Mouse (Mus musculus): Measurements from ENCODE around the gene Sbno2. TPM values are rescaled to one million over a fixed set of nuclear protein-coding genes. Genes with fewer than 3 reads are reported as not detected.

The Sbno2 gene
- total and polyA plus RNA-seq, 2 experiments from 2014 or later, result 6.8 to 24.2 TPM

- Histone ChIP-seq H3K9ac (peak overlapping the region; percentile 74), H3K27me3 (ENCODE audit: insufficient read depth, low read length) (no peaks in the 10 kb centered on the region), H3K27ac (ENCODE audit: low read depth, low read length) (peak overlapping the region; percentile 79), H3K4me2 (ENCODE audit: low read depth) (peak overlapping the region; percentile 74), H3K9me3 (ENCODE audit: low read length) (no peaks in the 10 kb centered on the region), H3K36me3 (ENCODE audit: insufficient read depth) (peaks cover 8% of the 10 kb centered on the region; the same call in 1 of the 2 replicates), H3K4me3 (ENCODE audit: low read depth, low read length) (peak overlapping the region; percentile 92), H3K4me1 (ENCODE audit: insufficient read depth) (peaks cover 17% of the 10 kb centered on the region)
- no peak for TF ChIP-seq CTCF (IDR thresholded peaks at IDR 0.05; ENCODE audit: low read depth)
- no peak for DNase-seq
- no peak for ATAC-seq
- WGBS, result 3% methylated on average over 55 of the region's 63 CpGs
Measured at GRCm38 (mm10) chr10:80115944-80116335, 10.6 kb upstream of the Sbno2 start.

- H3K9ac ChIP-seq, result peak within 1 kb of the TSS; percentile 74
- H3K4me2 ChIP-seq (ENCODE audit: low read depth), result peak within 1 kb of the TSS; percentile 74
- peak; percentile 98 for ATAC-seq
- H3K4me1 ChIP-seq (ENCODE audit: insufficient read depth), result peaks cover 17% of the 10 kb centered on the region
- peak; percentile 100 for DNase-seq
- under 1% methylated on average over 67 of the region's 70 CpGs for WGBS
- H3K9me3 ChIP-seq (ENCODE audit: low read length), result no peaks in the 10 kb centered on the region
- no peaks in the 10 kb centered on the region for H3K27me3 ChIP-seq (ENCODE audit: insufficient read depth, low read length)
- H3K27ac ChIP-seq (ENCODE audit: low read depth, low read length), result peak within 1 kb of the TSS; percentile 79
- H3K4me3 ChIP-seq (ENCODE audit: low read depth, low read length), result peak within 1 kb of the TSS; percentile 92
- H3K36me3 ChIP-seq (ENCODE audit: insufficient read depth), result peaks cover 6% of the 10 kb centered on the region; the same call in 1 of the 2 replicates
- TF ChIP-seq CTCF (IDR thresholded peaks at IDR 0.05; ENCODE audit: low read depth), result peak; percentile 47
Measured at GRCm38 (mm10) chr10:80115290-80115943, 10.0 kb upstream of the Sbno2 start, which contains the start of gene Stk11. Gene Stk11 (plus strand): TSS chr10:80115803.

- DNase-seq, result peak; percentile 88
- H3K27me3 ChIP-seq (ENCODE audit: insufficient read depth, low read length), result no peaks in the 10 kb centered on the region
- H3K4me2 ChIP-seq (ENCODE audit: low read depth), result peak overlapping the region; percentile 54
- ATAC-seq, result peak; percentile 12; the same call in 1 of the 2 replicates
- H3K9me3 ChIP-seq (ENCODE audit: low read length), result no peaks in the 10 kb centered on the region
- H3K4me1 ChIP-seq (ENCODE audit: insufficient read depth), result peaks cover 17% of the 10 kb centered on the region
- TF ChIP-seq CTCF (IDR thresholded peaks at IDR 0.05; ENCODE audit: low read depth), result peak; percentile 90
- H3K36me3 ChIP-seq (ENCODE audit: insufficient read depth), result 0 out of 2 replicates have a peak, but pooled peaks cover 3% of the 10 kb centered on the region
- H3K9ac ChIP-seq, result peak overlapping the region; percentile 35; the same call in 1 of the 2 replicates
- WGBS, result 3% methylated on average over 27 of the region's 27 CpGs
- H3K27ac ChIP-seq (ENCODE audit: low read depth, low read length), result peak overlapping the region; percentile 73
- H3K4me3 ChIP-seq (ENCODE audit: low read depth, low read length), result peak overlapping the region; percentile 92
Measured at GRCm38 (mm10) chr10:80114341-80115284, 9.2 kb upstream of the Sbno2 start.

GRCm38 (mm10) chr10:80107678-80108077, 2.3 kb upstream of the Sbno2 start:
- Histone ChIP-seq H3K4me2 (ENCODE audit: low read depth) (no peak overlapping the region), H3K9me3 (ENCODE audit: low read length) (no peaks in the 10 kb centered on the region), H3K4me3 (ENCODE audit: low read depth, low read length) (no peak overlapping the region), H3K27ac (ENCODE audit: low read depth, low read length) (no peak overlapping the region), H3K4me1 (ENCODE audit: insufficient read depth) (no peaks in the 10 kb centered on the region), H3K9ac (no peak overlapping the region), H3K27me3 (ENCODE audit: insufficient read depth, low read length) (no peaks in the 10 kb centered on the region), H3K36me3 (ENCODE audit: insufficient read depth) (no peaks in the 10 kb centered on the region)
- WGBS, result 64% methylated on average over 6 of the region's 6 CpGs
- DNase-seq (no peak), ATAC-seq (no peak)
- no peak for TF ChIP-seq CTCF (IDR thresholded peaks at IDR 0.05; ENCODE audit: low read depth)

GRCm38 (mm10) chr10:80105926-80106325, 555 bp upstream of the Sbno2 start:
- H3K9ac ChIP-seq, result no peak overlapping the region
- no peak for DNase-seq
- H3K9me3 ChIP-seq (ENCODE audit: low read length), result no peaks in the 10 kb centered on the region
- H3K36me3 ChIP-seq (ENCODE audit: insufficient read depth), result no peaks in the 10 kb centered on the region
- H3K4me2 ChIP-seq (ENCODE audit: low read depth), result no peak overlapping the region
- no peaks in the 10 kb centered on the region for H3K27me3 ChIP-seq (ENCODE audit: insufficient read depth, low read length)
- no peak for TF ChIP-seq CTCF (IDR thresholded peaks at IDR 0.05; ENCODE audit: low read depth)
- H3K4me1 ChIP-seq (ENCODE audit: insufficient read depth), result peaks cover 8% of the 10 kb centered on the region
- 71% methylated on average over 5 of the region's 5 CpGs for WGBS
- no peak for ATAC-seq
- H3K4me3 ChIP-seq (ENCODE audit: low read depth, low read length), result no peak overlapping the region
- H3K27ac ChIP-seq (ENCODE audit: low read depth, low read length), result no peak overlapping the region

- no peaks in the 10 kb centered on the region for H3K9me3 ChIP-seq (ENCODE audit: low read length)
- ATAC-seq (no peak), DNase-seq (no peak)
- H3K4me2 ChIP-seq (ENCODE audit: low read depth), result no peak overlapping the region
- no peaks in the 10 kb centered on the region for H3K36me3 ChIP-seq (ENCODE audit: insufficient read depth)
- no peak overlapping the region for H3K9ac ChIP-seq
- WGBS, result 78% methylated on average over 3 of the region's 3 CpGs
- no peak overlapping the region for H3K4me3 ChIP-seq (ENCODE audit: low read depth, low read length)
- peaks cover 8% of the 10 kb centered on the region for H3K4me1 ChIP-seq (ENCODE audit: insufficient read depth)
- no peaks in the 10 kb centered on the region for H3K27me3 ChIP-seq (ENCODE audit: insufficient read depth, low read length)
- no peak for TF ChIP-seq CTCF (IDR thresholded peaks at IDR 0.05; ENCODE audit: low read depth)
- H3K27ac ChIP-seq (ENCODE audit: low read depth, low read length), result no peak overlapping the region
Measured at GRCm38 (mm10) chr10:80104181-80104580, 1.2 kb downstream of the Sbno2 start.

Data from forebrain, postnatal 0 days (tissue).